Mouse (Mus musculus) thymus, adult 2 months (tissue): Measurements from ENCODE around the gene Atp1b1. TPM values are rescaled to one million over a fixed set of nuclear protein-coding genes. Genes with fewer than 3 reads are reported as not detected.

Source experiments
- DNase-seq: peaks from one replicate; pipeline ENCODE4 v3.0.0; 2021
- H3K27ac ChIP-seq: fragments of 200-500 bp; 2 replicates; pipeline ENCODE4 v1.5.1; 2012; ENCODE audit warnings: low read length, control low read depth; ENCODE audit not compliant: control insufficient read depth, insufficient read depth
- H3K27me3 ChIP-seq: fragments of 200-500 bp; 2 replicates; pipeline ENCODE4 v1.6.1; 2012; ENCODE audit warnings: mild to moderate bottlenecking, low read length, moderate library complexity, mixed read lengths; ENCODE audit not compliant: control insufficient read depth, insufficient read depth
- H3K36me3 ChIP-seq: fragments of 200-500 bp; 2 replicates; pipeline ENCODE4 v1.6.1; 2012; ENCODE audit warnings: mild to moderate bottlenecking, low read length, moderate library complexity; ENCODE audit not compliant: control insufficient read depth, insufficient read depth
- H3K4me1 ChIP-seq: fragments of 200-500 bp; replicated peaks from 2 replicates; pipeline ENCODE4 v1.6.1; 2012; ENCODE audit warnings: low read length; ENCODE audit not compliant: control insufficient read depth, insufficient read depth
- H3K4me3 ChIP-seq: fragments of 200-500 bp; 2 replicates; pipeline ENCODE4 v1.5.1; 2012; ENCODE audit warnings: mild to moderate bottlenecking, low read length, control low read depth, moderate library complexity; ENCODE audit not compliant: control insufficient read depth, insufficient read depth
- CTCF ChIP-seq: fragments of 200-500 bp; IDR thresholded peaks from 2 replicates; pipeline ENCODE4 v1.5.1; 2012; ENCODE audit warnings: mild to moderate bottlenecking, control low read depth, low read length, moderate library complexity, borderline replicate concordance; ENCODE audit not compliant: control insufficient read depth, poor library complexity, insufficient read depth; ENCODE audit errors: extremely low read depth
- POLR2A ChIP-seq: fragments of 200-500 bp; IDR thresholded peaks from 2 replicates; pipeline ENCODE4 v1.6.1; 2012; ENCODE audit warnings: mild to moderate bottlenecking, low read length, control low read depth, moderate library complexity; ENCODE audit not compliant: control insufficient read depth, poor library complexity, insufficient read depth; ENCODE audit errors: extremely low read depth
- WGBS: fragments of 180-500 bp; shearing (Covaris S2); methylation state at CpG from one replicate; pipeline ENCODE4 v1.1.7; 2018; 5-methylcytosine and 5-hydroxymethylcytosine counted together
- polyA plus RNA-seq: library from polyadenylated mRNA; depleted of rRNA; stranded (reverse); fragments of >200 nt; gene quantifications from 2 replicates; pipeline ENCODE4 v1.2.3, GENCODE M21; 2012

Atp1b1 gene
- polyA plus RNA-seq, 1 experiment: 56.5 TPM

GRCm38 (mm10) chr1:164480755-164481644 is 22.8 kb upstream of the Atp1b1 start:
- no peaks in the 10 kb centered on the region for H3K27me3 ChIP-seq
- H3K27ac ChIP-seq: no peak overlapping the region
- no peak for TF ChIP-seq POLR2A
- no peak for TF ChIP-seq CTCF
- H3K4me3 ChIP-seq: no peak overlapping the region
- H3K36me3 ChIP-seq: no peaks in the 10 kb centered on the region
- WGBS: 97% methylated on average over 5 of the region's 5 CpGs
- H3K4me1 ChIP-seq: no peaks in the 10 kb centered on the region
- no peak for DNase-seq

- Histone ChIP-seq H3K27me3 (no peaks in the 10 kb centered on the region), H3K4me3 (no peak overlapping the region), H3K4me1 (no peaks in the 10 kb centered on the region), H3K27ac (no peak overlapping the region), H3K36me3 (no peaks in the 10 kb centered on the region)
- no peak for DNase-seq
- WGBS: 93% methylated on average over 4 of the region's 4 CpGs
- no peak for TF ChIP-seq POLR2A
- TF ChIP-seq CTCF: no peak
Measured at GRCm38 (mm10) chr1:164475895-164476294, 17.7 kb upstream of the Atp1b1 start.

DNA sequence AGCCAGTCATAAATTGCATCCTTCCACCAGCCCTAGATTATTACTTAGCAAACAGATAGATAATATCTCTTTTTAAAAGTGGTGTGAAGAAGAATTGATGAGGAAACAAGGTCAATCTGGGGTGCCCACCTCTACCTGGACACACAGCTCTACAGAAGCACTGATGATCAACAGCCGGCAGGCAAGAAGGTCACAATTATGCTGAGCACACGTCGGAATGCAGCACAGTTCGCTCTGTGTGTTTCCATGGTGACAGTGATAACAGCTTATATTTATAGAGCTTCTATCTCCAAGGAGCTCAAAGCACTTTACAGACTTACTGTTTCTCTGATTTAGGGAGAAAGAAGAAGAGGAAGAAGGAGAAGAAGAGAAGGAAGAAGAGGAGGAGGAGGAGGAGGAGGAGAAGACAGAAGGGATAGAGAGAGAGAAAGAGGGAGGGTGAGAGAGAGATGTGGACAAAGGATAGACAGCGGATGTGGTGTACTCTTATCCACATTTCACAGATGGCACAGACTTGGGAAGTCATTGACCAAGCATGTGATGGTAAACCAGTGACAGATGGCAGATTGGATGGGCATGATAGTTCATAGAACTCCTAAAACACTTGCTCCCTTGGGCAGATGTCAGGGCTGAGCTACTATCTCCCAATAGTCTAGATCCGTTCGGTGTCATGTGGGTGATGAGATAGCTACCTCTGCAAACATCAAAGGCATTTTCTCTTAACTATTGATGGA is 16.8 kb upstream of the Atp1b1 start:
- no peaks in the 10 kb centered on the region for H3K4me1 ChIP-seq
- H3K27me3 ChIP-seq: no peaks in the 10 kb centered on the region
- WGBS: 90% methylated on average over 7 of the region's 7 CpGs
- H3K4me3 ChIP-seq: no peak overlapping the region
- no peak overlapping the region for H3K27ac ChIP-seq
- no peaks in the 10 kb centered on the region for H3K36me3 ChIP-seq
- no peak for DNase-seq
- TF ChIP-seq CTCF (no peak), POLR2A (no peak)

DNA sequence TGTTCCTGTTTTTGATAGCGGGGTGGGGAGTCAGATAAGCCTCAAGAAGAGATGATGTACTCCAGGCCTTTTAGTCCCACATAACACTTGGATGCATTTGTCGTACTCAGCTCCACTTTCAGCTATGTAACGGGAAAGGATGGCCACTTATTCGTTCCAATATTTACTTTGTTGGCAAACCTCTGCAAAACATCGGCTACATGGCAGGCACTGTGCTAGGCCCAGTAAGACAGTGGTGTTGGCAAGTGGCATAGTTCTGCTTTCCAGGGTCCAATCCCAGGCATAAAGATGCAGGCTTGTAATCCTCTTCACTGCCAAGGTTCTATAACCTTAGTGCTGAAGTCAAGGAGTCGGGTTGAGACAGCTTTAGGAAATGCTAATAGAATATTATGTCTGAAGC is 16.2 kb upstream of the Atp1b1 start:
- Histone ChIP-seq H3K27ac (no peak overlapping the region), H3K4me3 (no peak overlapping the region), H3K36me3 (no peaks in the 10 kb centered on the region), H3K27me3 (no peaks in the 10 kb centered on the region), H3K4me1 (no peaks in the 10 kb centered on the region)
- no peak for DNase-seq
- no peak for TF ChIP-seq POLR2A
- TF ChIP-seq CTCF: no peak
- 98% methylated on average over 6 of the region's 6 CpGs for WGBS

GRCm38 (mm10) chr1:164473398-164473797 is 15.2 kb upstream of the Atp1b1 start:
- Histone ChIP-seq H3K4me1 (no peaks in the 10 kb centered on the region), H3K27me3 (no peaks in the 10 kb centered on the region), H3K36me3 (no peaks in the 10 kb centered on the region), H3K4me3 (no peak overlapping the region), H3K27ac (no peak overlapping the region)
- no peak for TF ChIP-seq POLR2A
- TF ChIP-seq CTCF: no peak
- no peak for DNase-seq
- 98% methylated on average over 7 of the region's 7 CpGs for WGBS

GRCm38 (mm10) chr1:164471632-164472031 is 13.5 kb upstream of the Atp1b1 start:
- no peaks in the 10 kb centered on the region for H3K27me3 ChIP-seq
- DNase-seq: no peak
- TF ChIP-seq POLR2A (no peak), CTCF (no peak)

DNA sequence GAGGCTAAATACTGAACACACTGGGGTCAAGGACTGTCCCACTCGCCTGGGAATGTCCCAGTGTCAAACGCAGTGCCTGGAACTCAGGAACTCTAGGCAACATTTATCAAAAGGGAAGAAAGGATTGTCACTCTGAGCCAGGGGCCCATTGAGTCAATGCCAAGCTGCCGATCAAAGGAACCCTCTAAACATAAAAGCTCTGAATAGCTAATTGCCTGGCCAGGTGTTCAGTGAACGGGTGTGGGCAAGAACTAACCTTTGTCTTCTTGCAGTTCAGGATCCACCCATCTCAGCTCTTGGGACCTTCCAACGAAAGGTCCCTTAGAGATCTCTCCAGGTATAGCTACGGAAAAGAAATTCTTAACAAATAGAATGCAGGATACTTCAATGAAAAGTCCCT is 12.8 kb upstream of the Atp1b1 start:
- no peak for DNase-seq
- no peaks in the 10 kb centered on the region for H3K4me1 ChIP-seq
- TF ChIP-seq POLR2A (no peak), CTCF (no peak)
- 81% methylated on average over 6 of the region's 6 CpGs for WGBS
- no peak overlapping the region for H3K27ac ChIP-seq
- H3K27me3 ChIP-seq: no peaks in the 10 kb centered on the region
- H3K36me3 ChIP-seq: no peaks in the 10 kb centered on the region
- H3K4me3 ChIP-seq: no peak overlapping the region

More at GRCm38 (mm10) chr1:164471632-164472031, 13.5 kb upstream of the Atp1b1 start:
- WGBS: 96% methylated on average over 5 of the region's 5 CpGs
- H3K27ac ChIP-seq: no peak overlapping the region
- H3K4me3 ChIP-seq: no peak overlapping the region
- H3K36me3 ChIP-seq: no peaks in the 10 kb centered on the region
- no peaks in the 10 kb centered on the region for H3K4me1 ChIP-seq
